Mouse (Mus musculus): ENCODE measurements around the gene Itga10. TPM values are rescaled to one million over a fixed set of nuclear protein-coding genes. Genes with fewer than 3 reads are reported as not detected.
"Not testable (repeated sequence)": the region's sequence is repeated elsewhere in the genome, so short reads cannot be mapped to it uniquely, and the experiment has no call there.

Gene Itga10
- polyA plus RNA-seq, 1 experiment, result 4.7 TPM

- Histone ChIP-seq H3K27ac (ENCODE audit: insufficient read depth, low read length) (peak overlapping the region; percentile 30), H3K4me3 (replicated peaks; ENCODE audit: insufficient read depth, low read depth, low read length) (peak overlapping the region; percentile 87), H3K27me3 (ENCODE audit: control insufficient read depth, insufficient read depth, low read length) (no peaks in the 10 kb centered on the region), H3K4me1 (ENCODE audit: control insufficient read depth, insufficient read depth, low read length) (peaks cover 7% of the 10 kb centered on the region)
- TF ChIP-seq CTCF (IDR thresholded peaks at IDR 0.05; ENCODE audit: borderline replicate concordance, insufficient read depth, low read depth, low read length), result no peak
- no peak for TF ChIP-seq POLR2A (IDR thresholded peaks at IDR 0.05; ENCODE audit: borderline replicate concordance, insufficient read depth, low read length)
- no peak for DNase-seq
- WGBS, result 5% methylated on average over 15 of the region's 15 CpGs
Measured at GRCm38 (mm10) chr3:96635906-96636305, 9.5 kb upstream of the Itga10 start.

GRCm38 (mm10) chr3:96636448-96636847, 8.9 kb upstream of the Itga10 start:
- WGBS, result 55% methylated on average over 11 of the region's 11 CpGs
- H3K27ac ChIP-seq (ENCODE audit: insufficient read depth, low read length), result no peak overlapping the region

GRCm38 (mm10) chr3:96639219-96639618, 6.2 kb upstream of the Itga10 start:
- WGBS, result 56% methylated on average over 1 of the region's 1 CpGs
- Histone ChIP-seq H3K4me1 (ENCODE audit: control insufficient read depth, insufficient read depth, low read length) (peaks cover 7% of the 10 kb centered on the region), H3K27me3 (ENCODE audit: control insufficient read depth, insufficient read depth, low read length) (no peaks in the 10 kb centered on the region), H3K4me3 (replicated peaks; ENCODE audit: insufficient read depth, low read depth, low read length) (no peak overlapping the region), H3K27ac (ENCODE audit: insufficient read depth, low read length) (no peak overlapping the region)
- DNase-seq, result peak; percentile 53 to 73
- no peak for TF ChIP-seq POLR2A (IDR thresholded peaks at IDR 0.05; ENCODE audit: borderline replicate concordance, insufficient read depth, low read length)
- peak; percentile 72 for TF ChIP-seq CTCF (IDR thresholded peaks at IDR 0.05; ENCODE audit: borderline replicate concordance, insufficient read depth, low read depth, low read length)

More at GRCm38 (mm10) chr3:96636448-96636847, 8.9 kb upstream of the Itga10 start:
- no peak for TF ChIP-seq POLR2A (IDR thresholded peaks at IDR 0.05; ENCODE audit: borderline replicate concordance, insufficient read depth, low read length)
- no peak for TF ChIP-seq CTCF (IDR thresholded peaks at IDR 0.05; ENCODE audit: borderline replicate concordance, insufficient read depth, low read depth, low read length)
- Histone ChIP-seq H3K4me1 (ENCODE audit: control insufficient read depth, insufficient read depth, low read length) (peaks cover 7% of the 10 kb centered on the region), H3K27me3 (ENCODE audit: control insufficient read depth, insufficient read depth, low read length) (no peaks in the 10 kb centered on the region), H3K4me3 (replicated peaks; ENCODE audit: insufficient read depth, low read depth, low read length) (peak overlapping the region; percentile 29)
- no peak for DNase-seq

GRCm38 (mm10) chr3:96647365-96647764, 2.0 kb downstream of the Itga10 start:
- Histone ChIP-seq H3K27ac (ENCODE audit: insufficient read depth, low read length) (no peak overlapping the region), H3K4me1 (ENCODE audit: control insufficient read depth, insufficient read depth, low read length) (no peaks in the 10 kb centered on the region), H3K4me3 (replicated peaks; ENCODE audit: insufficient read depth, low read depth, low read length) (no peak overlapping the region), H3K27me3 (ENCODE audit: control insufficient read depth, insufficient read depth, low read length) (no peaks in the 10 kb centered on the region)
- WGBS, result 85% methylated on average over 3 of the region's 3 CpGs
- TF ChIP-seq POLR2A (IDR thresholded peaks at IDR 0.05; ENCODE audit: borderline replicate concordance, insufficient read depth, low read length) (no peak), CTCF (IDR thresholded peaks at IDR 0.05; ENCODE audit: borderline replicate concordance, insufficient read depth, low read depth, low read length) (no peak)
- no peak for DNase-seq

- TF ChIP-seq CTCF (IDR thresholded peaks at IDR 0.05; ENCODE audit: borderline replicate concordance, insufficient read depth, low read depth, low read length), result no peak
- TF ChIP-seq POLR2A (IDR thresholded peaks at IDR 0.05; ENCODE audit: borderline replicate concordance, insufficient read depth, low read length), result no peak
- Histone ChIP-seq H3K27me3 (ENCODE audit: control insufficient read depth, insufficient read depth, low read length) (no peaks in the 10 kb centered on the region), H3K4me1 (ENCODE audit: control insufficient read depth, insufficient read depth, low read length) (no peaks in the 10 kb centered on the region; the same call in 1 of the 2 replicates), H3K4me3 (replicated peaks; ENCODE audit: insufficient read depth, low read depth, low read length) (no peak overlapping the region), H3K27ac (ENCODE audit: insufficient read depth, low read length) (no peak overlapping the region)
- WGBS, result 97% methylated on average over 2 of the region's 2 CpGs
- DNase-seq, result no peak
Measured at GRCm38 (mm10) chr3:96660901-96661300, 15.5 kb downstream of the Itga10 start.

- Histone ChIP-seq H3K27me3 (ENCODE audit: control insufficient read depth, insufficient read depth, low read length) (no peaks in the 10 kb centered on the region), H3K27ac (ENCODE audit: insufficient read depth, low read length) (0 out of 2 replicates have a peak overlapping the region, but pooled peaks have one; percentile 17), H3K4me3 (replicated peaks; ENCODE audit: insufficient read depth, low read depth, low read length) (peak overlapping the region; percentile 49), H3K4me1 (ENCODE audit: control insufficient read depth, insufficient read depth, low read length) (no peaks in the 10 kb centered on the region; the same call in 1 of the 2 replicates)
- peak; percentile 26 to 39 for DNase-seq
- no peak for TF ChIP-seq CTCF (IDR thresholded peaks at IDR 0.05; ENCODE audit: borderline replicate concordance, insufficient read depth, low read depth, low read length)
- TF ChIP-seq POLR2A (IDR thresholded peaks at IDR 0.05; ENCODE audit: borderline replicate concordance, insufficient read depth, low read length), result no peak
- 23% methylated on average over 8 of the region's 8 CpGs for WGBS
Measured at GRCm38 (mm10) chr3:96662731-96663316, 17.4 kb downstream of the Itga10 start.

GRCm38 (mm10) chr3:96663432-96664239, 18.3 kb downstream of the Itga10 start:
- Histone ChIP-seq H3K4me3 (replicated peaks; ENCODE audit: insufficient read depth, low read depth, low read length) (peak overlapping the region; percentile 76), H3K4me1 (ENCODE audit: control insufficient read depth, insufficient read depth, low read length) (no peaks in the 10 kb centered on the region; the same call in 1 of the 2 replicates), H3K27me3 (ENCODE audit: control insufficient read depth, insufficient read depth, low read length) (no peaks in the 10 kb centered on the region), H3K27ac (ENCODE audit: insufficient read depth, low read length) (peak overlapping the region; percentile 52)
- TF ChIP-seq CTCF (IDR thresholded peaks at IDR 0.05; ENCODE audit: borderline replicate concordance, insufficient read depth, low read depth, low read length), result peak; percentile 71
- TF ChIP-seq POLR2A (IDR thresholded peaks at IDR 0.05; ENCODE audit: borderline replicate concordance, insufficient read depth, low read length), result peak; percentile 25; the same call in 1 of the 2 replicates
- WGBS, result 2% methylated on average over 16 of the region's 18 CpGs
- DNase-seq, result peak; percentile 86 to 93

- H3K27ac ChIP-seq (ENCODE audit: insufficient read depth, low read length); H3K4me3 ChIP-seq (replicated peaks; ENCODE audit: insufficient read depth, low read depth, low read length); H3K27me3 ChIP-seq (ENCODE audit: control insufficient read depth, insufficient read depth, low read length); H3K4me1 ChIP-seq (ENCODE audit: control insufficient read depth, insufficient read depth, low read length); DNase-seq: not testable (repeated sequence)
- 93% methylated on average over 7 of the region's 7 CpGs for WGBS
Measured at GRCm38 (mm10) chr3:96665732-96666363, 20.5 kb downstream of the Itga10 start.
